Mouse (Mus musculus) 416B (cell line): Measurements from ENCODE around the gene Megf9.
A peak's percentile ranks its signal among the peaks of the same experiment; 100 is the strongest.

Source experiments
- DNase-seq: peaks from one replicate; pipeline ENCODE4 v3.0.0; 2011; ENCODE audit warnings: low read depth

Megf9 gene

GRCm38 (mm10) chr4:70420202-70420601 is 114.6 kb downstream of the Megf9 start:
- DNase-seq: no peak

DNA sequence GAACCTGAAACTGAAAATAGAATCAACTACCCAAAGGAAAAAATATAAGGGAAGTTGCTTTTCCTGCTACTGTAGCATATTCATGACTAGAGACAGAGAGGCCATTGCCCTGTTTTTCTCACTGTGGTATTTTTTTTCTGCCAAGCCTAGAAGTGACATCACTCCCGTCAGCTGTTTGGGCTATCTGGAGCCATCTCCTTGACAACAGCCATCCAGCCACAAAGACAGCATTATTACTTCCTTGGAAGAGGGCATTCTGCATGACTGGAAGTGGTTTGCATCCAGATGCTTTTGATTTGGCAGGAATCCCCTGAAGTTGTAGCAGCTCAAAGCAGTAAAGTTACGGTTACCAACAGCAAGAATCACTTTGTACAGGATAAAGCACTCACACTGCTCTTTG is 122.7 kb downstream of the Megf9 start:
- DNase-seq: peak; percentile 33

DNA sequence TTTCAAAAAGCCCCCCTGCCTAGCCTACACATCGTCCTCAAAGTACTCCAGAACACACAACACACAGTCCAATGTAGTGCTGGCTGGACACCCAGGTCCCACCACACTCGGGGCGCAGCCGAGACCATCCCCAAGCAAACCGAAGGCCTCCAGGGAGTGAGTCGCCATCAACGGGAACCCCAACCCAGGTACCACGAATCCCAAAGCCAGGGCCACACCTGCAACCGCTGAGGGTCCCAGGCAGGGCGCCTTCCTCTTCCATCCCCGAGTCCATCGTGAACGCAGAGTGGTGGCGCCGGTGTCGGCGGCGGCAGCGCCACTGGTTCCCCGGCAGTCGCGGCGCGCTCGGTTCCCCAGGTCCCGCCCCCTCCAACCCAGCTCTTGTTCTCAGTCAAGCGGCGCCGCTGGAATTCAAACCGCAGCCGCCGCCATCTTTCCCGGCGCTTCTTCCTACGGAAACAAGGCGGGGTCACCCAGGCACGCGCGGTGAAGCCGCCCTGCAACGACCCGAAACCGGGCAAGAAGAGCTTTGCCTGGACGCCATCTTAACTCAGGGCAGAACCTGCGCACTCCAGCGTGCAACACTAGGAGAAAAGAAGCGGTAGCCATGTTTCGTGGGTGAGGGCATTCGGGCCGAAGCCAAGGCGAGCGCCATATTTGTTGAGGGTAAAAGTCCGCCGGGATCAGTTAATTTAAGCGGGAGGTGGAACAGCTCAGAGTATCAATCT is 124.6 kb downstream of the Megf9 start, which contains the start of gene Cdk5rap2:
TSS of gene Cdk5rap2 (minus strand) at position 450 of the 728 bp plus-strand sequence.
- DNase-seq: peak; percentile 98

DNA sequence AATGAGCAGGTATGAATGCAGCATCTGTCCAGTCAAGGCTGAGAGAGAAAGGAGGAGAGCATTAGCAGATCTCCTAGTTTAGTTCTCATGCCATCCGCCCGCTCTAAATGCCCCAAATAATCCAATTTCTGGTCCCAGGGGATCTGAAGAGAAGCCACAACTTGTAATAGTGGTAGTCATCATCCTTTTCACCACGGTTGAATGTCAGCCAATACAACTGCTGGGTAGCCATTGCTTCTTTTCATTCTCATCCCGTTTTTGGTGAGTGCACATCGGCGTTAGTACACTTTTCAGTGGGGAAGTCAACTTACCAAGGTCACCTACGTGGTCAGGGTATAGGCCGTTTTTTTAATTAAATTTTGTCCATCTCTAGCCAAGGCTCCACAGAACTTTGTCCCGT is 125.3 kb downstream of the Megf9 start:
- DNase-seq: peak; percentile 29

DNA sequence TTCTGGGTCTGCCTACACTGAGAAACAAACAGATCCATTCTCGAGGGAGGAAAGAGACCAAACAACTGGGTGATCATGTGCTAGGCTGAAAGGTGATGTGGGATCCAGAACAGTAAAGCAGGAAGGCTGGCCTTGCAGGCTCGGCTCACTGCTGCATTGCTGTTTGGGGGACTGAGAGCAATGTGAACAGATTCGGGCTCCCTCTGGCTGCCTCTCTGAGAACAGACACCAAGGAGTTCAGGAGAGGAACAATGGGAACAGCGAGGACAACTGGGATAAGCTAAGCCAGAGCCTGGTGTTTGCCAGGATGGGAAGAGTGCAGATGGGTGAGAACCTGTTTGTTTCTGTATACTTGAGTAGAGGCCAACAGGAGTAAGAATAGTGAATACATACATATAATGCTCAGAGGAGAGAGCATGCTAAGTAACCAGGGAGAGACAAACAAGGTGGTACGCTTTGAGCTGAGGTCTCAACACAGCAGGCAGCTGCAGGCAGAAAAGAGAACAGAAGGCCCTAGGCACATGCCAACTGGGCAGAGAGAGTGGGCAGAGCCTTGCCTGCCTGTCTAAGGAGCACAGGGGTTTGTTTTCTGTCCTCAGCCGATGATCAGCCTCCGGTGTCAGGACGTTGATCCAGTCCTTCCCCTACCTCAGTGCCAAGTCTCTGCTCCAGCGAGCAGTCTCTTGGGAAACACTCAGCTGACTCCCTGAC is 132.5 kb downstream of the Megf9 start:
- DNase-seq: no peak

DNA sequence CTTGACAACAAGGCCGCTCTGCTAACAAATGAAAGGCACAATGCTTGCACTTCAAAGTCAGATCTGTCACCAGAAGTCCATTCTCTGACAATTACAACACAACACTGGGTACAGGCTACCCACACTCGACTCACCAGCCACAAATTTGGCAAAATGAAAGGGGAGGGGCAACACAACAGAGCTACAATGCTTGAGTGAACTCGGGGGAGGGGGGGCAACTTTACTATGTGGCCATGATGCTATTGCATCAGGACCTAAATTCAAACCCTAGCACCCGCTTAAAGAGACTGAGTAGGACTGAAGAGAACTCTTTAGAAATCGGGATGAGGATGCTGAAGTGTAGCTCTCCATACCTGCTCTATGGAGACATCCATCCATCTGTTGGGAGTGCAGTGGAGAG is 135.3 kb downstream of the Megf9 start:
- DNase-seq: peak; percentile 43

- DNase-seq: no peak
These were observed 135.7 kb downstream of the Megf9 start for GRCm38 (mm10) chr4:70399074-70399473.

- peak; percentile 22 for DNase-seq
These were observed 136.7 kb downstream of the Megf9 start for GRCm38 (mm10) chr4:70398088-70398487.

- peak; percentile 14 for DNase-seq
These were observed 138.1 kb downstream of the Megf9 start for GRCm38 (mm10) chr4:70396701-70397100.

DNA sequence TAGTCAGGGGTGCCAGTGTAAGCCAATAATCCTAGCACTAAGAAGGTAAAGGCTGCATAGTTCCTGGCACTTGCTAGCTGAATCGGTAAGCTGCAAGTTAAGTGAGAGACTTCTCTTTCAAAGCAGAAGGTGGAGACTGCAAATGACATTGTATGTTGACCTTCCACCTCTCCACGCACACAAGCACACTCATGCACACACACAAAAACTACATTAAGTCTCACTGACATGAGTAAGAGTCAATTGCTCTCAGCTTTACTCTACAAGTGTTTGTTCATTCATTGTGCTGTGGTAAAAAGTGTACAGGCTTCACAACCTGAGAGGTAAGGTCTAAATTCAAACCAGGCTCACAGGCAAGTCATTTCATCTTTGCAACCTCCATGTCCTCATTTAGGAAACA is 140.1 kb downstream of the Megf9 start:
- DNase-seq: no peak

DNA sequence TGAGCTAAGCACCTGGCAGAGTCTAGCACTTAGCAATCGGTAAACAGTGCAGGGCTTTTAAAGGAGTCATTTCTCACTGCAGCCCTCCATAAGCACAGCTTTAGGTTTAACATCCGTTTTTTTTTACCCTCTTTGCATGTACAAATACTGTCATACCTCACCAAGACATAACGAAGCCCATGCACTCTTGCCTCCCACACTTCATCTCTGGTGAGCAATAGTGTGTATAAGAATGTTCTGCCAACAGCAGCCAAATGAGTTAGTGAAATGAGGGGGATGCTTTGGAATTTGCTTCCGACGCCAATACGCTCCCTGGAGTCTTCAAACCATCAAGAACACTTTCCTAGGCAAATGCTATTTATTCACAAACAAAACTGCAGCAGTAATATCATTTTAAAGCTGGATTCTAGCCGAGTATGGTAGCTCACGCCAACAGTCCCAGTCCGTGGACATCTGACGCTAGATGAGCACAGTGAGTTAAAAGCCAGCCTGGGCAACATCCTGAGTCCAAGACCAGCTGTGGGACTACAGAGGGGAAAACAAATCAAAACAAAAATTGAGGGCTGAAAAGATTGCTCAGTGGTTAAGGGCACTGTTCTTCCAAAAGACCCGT is 142.9 kb downstream of the Megf9 start:
- no peak for DNase-seq

- DNase-seq: no peak
These were observed 143.7 kb downstream of the Megf9 start for GRCm38 (mm10) chr4:70391073-70391472.

- DNase-seq: peak; percentile 25
These were observed 148.6 kb downstream of the Megf9 start for GRCm38 (mm10) chr4:70386206-70386605.

- no peak for DNase-seq
These were observed 157.4 kb downstream of the Megf9 start for GRCm38 (mm10) chr4:70377359-70377758.
